Mouse (Mus musculus) heart, postnatal 25 days (tissue): ENCODE data around the gene Olfr273. TPM values are rescaled to one million over a fixed set of nuclear protein-coding genes. Genes with fewer than 3 reads are reported as not detected.
"Not testable (repeated sequence)": the region's sequence is repeated elsewhere in the genome, so short reads cannot be mapped to it uniquely, and the experiment has no call there.

Experiments
- DNase-seq: peaks from one replicate; pipeline ENCODE4 v3.0.0; 2022; ENCODE audit warnings: low spot score
- intact Hi-C: fragments of 180-260 bp; cut with DNase I; formaldehyde crosslinking; loops from one replicate; pipeline ENCODE4 v1.15.1; 2025
- total RNA-seq, 2 experiments: library from RNA; stranded (reverse); gene quantifications; 2 replicates each; pipeline ENCODE4 v1.2.3; 2021

Olfr273 gene
- not detected for total RNA-seq

- no peak for DNase-seq
- intact Hi-C loops = no loop called here
Measured at GRCm38 (mm10) chr4:52859136-52859535, at the start of gene Olfr273. Olfr273 (minus strand) TSS chr4:52859236.

DNA sequence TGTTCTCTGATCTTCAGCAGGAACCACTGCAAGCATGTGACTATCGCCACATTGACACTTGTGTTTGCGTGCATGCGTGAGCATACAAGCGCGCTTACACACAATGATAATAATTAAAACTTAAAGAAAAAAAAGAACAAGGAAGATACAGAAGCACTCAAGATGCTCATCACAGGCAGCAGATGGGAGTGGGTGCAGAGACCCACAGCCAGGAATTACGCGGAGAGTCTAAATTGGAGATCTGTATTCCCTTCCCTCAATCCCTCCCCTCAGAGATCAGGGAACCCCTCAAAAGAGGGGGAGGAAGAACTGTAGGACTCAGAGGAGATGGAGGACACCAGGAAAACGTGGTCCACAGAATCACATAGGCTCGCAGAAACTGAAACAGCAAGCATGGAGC lies 5.1 kb upstream of the Olfr273 start:
- intact Hi-C loops = no loop called here
- DNase-seq = no peak

DNA sequence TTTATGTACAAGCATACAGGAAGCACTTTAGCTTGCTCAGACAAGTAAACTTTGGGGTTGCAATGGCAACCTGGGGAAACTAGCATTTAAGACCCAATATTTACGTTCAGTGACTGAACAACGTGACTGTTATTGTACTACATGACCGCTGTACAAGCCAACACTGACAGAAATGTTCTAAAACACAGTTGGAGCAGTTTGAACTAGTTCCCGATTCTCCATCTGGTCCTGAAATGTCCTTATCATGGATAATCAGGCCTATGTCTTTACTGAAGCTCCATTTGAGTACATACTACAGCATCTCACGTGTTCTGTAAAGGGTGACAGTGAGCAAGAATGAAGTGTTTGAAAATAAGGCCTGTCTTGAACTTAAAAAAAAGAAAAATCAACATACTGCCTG lies 9.4 kb downstream of the Olfr273 start:
- intact Hi-C loops = no loop called here
- DNase-seq = no peak

DNA sequence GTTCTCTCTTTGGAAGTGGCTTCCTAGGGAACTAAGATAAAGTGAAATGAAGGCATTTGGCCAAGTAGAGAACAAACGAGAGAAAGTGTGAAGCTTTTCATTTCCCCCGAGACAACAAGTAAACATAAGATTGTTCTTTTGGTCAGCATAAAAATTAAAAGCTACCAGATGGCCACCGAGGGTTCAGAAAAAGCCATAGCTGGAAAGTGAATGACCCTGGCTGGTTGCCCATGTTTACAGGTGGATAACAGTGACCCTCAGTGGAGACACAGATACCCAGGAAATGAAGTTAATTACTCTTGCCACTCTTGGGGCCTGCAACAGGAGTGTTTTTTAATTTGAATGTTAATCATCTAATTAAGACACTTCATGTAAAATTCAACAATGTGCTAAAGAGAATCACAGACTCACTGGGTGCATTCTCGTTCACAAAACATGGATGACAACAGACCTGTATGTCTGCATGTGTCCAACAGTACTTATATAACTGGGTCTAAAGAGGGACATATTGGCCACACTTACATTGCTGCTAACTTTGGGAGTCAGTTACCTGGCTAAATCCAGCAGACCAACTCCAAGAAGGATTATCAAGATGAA lies 9.9 kb downstream of the Olfr273 start:
- intact Hi-C loops = no loop called here
- no peak for DNase-seq

DNA sequence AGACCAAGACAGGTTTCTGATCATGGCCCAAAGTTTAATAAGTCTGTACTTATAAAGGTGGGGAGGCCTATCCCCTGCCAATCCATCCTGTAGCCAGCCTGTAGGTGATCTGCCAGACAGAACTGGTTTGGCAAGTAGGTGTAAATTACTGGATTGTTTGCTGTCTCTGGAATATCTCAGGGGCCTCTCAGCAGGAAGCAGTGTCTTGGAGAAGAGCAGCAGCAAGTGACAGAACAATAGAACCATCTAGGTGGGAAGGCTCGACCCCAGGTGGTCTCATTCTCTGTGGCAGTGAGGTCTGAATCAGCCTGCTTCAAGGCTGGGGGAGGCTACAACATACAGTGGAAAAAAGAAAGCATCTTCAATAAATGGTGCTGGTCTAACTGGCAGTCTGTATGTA lies 13.6 kb downstream of the Olfr273 start:
- DNase-seq, intact Hi-C loops: not testable (repeated sequence)

GRCm38 (mm10) chr4:52821375-52821774 lies 37.7 kb downstream of the Olfr273 start:
- no peak for DNase-seq
- intact Hi-C loops = no loop called here

GRCm38 (mm10) chr4:52814304-52814703 lies 44.7 kb downstream of the Olfr273 start, which contains the start of gene Olfr275:
Olfr275 (plus strand) TSS chr4:52814604.
- no peak for DNase-seq
- intact Hi-C loops = no loop called here

DNA sequence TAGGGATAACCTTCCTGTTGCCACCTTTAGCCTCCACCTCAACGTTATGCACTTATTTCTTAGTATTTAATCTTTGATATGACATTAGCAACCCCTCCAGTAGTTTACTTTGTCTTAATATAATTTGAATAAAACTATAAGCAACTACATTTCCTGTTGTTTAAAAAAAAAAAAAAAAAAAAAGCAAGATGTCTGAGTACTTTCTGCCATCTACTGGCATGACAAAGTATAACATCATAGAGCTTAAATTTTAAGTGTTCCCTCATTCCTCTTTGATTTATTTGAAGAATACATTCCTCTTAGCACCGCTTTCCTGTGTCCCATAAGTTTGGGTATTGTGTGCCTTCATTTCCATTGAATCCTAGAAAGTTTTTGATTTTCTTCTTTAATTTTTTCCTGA lies 47.2 kb downstream of the Olfr273 start:
- no peak for DNase-seq
- intact Hi-C loops = no loop called here

Other genes starting within 250 kb of the Olfr273 start
- gene Olfr275, start 44.6 kb downstream of the Olfr273 start, total RNA-seq = not detected
- not detected for gene Olfr272, start 59.9 kb upstream of the Olfr273 start, total RNA-seq
- gene Olfr270, start 105.3 kb upstream of the Olfr273 start, total RNA-seq = not detected
- not detected for gene Nipsnap3a, start 130.0 kb upstream of the Olfr273 start, total RNA-seq
- 1 to 10 TPM; 4.0 to 4.1 TPM for gene Nipsnap3b, start 152.6 kb upstream of the Olfr273 start, total RNA-seq